Mouse (Mus musculus): Measurements from ENCODE around the gene Cmpk2. TPM values are rescaled to one million over a fixed set of nuclear protein-coding genes. Genes with fewer than 3 reads are reported as not detected.
"Not testable (repeated sequence)": the region's sequence is repeated elsewhere in the genome, so short reads cannot be mapped to it uniquely, and the experiment has no call there.

The Cmpk2 gene
- polyA plus RNA-seq (2012; rRNA removed) = 10.5 and 43.6 TPM in 2 replicates

- under 1% methylated on average over 69 of the region's 69 CpGs for WGBS
- Histone ChIP-seq H3K27me3 (ENCODE audit: control insufficient read depth, insufficient read depth, low read length) (no peaks in the 10 kb centered on the region), H3K27ac (ENCODE audit: insufficient read depth, low read depth, low read length) (peak within 1 kb of the TSS; percentile 79), H3K4me1 (ENCODE audit: control insufficient read depth, insufficient read depth, insufficient read length, low read length) (peaks cover 18% of the 10 kb centered on the region; the same call in 1 of the 2 replicates), H3K4me3 (ENCODE audit: low read depth, low read length) (peak within 1 kb of the TSS; percentile 85), H3K36me3 (ENCODE audit: control insufficient read depth, insufficient read depth, low read length) (peaks cover 10% of the 10 kb centered on the region)
- peak; percentile 71 for TF ChIP-seq POLR2A (IDR thresholded peaks at IDR 0.05; ENCODE audit: low read depth, low read length)
- TF ChIP-seq CTCF (IDR thresholded peaks at IDR 0.05; ENCODE audit: extremely low read depth, insufficient read length, insufficient replicate concordance, low read depth, low read length) = no peak
Observed at GRCm38 (mm10) chr12:26469098-26470041, at the start of gene Cmpk2. Cmpk2 (plus strand) TSS chr12:26469204.

- no peak; the same call in 1 of the 2 replicates for TF ChIP-seq CTCF (IDR thresholded peaks at IDR 0.05; ENCODE audit: extremely low read depth, insufficient read length, insufficient replicate concordance, low read depth, low read length)
- no peak for TF ChIP-seq POLR2A (IDR thresholded peaks at IDR 0.05; ENCODE audit: low read depth, low read length)
- Histone ChIP-seq H3K36me3 (ENCODE audit: control insufficient read depth, insufficient read depth, low read length) (no peaks in the 10 kb centered on the region), H3K27ac (ENCODE audit: insufficient read depth, low read depth, low read length) (no peak overlapping the region), H3K4me3 (ENCODE audit: low read depth, low read length) (no peak overlapping the region), H3K27me3 (ENCODE audit: control insufficient read depth, insufficient read depth, low read length) (no peaks in the 10 kb centered on the region), H3K4me1 (ENCODE audit: control insufficient read depth, insufficient read depth, insufficient read length, low read length) (no peaks in the 10 kb centered on the region)
- WGBS = 84% methylated on average over 2 of the region's 2 CpGs
Observed at GRCm38 (mm10) chr12:26424841-26425240, 44.2 kb upstream of the Cmpk2 start.

- H3K4me1 ChIP-seq (ENCODE audit: control insufficient read depth, insufficient read depth, insufficient read length, low read length) = not testable (repeated sequence)
- 83% methylated on average over 2 of the region's 2 CpGs for WGBS
Observed at GRCm38 (mm10) chr12:26428771-26429170, 40.2 kb upstream of the Cmpk2 start.

GRCm38 (mm10) chr12:26436334-26436733 lies 32.7 kb upstream of the Cmpk2 start:
- Histone ChIP-seq H3K4me3 (ENCODE audit: low read depth, low read length) (no peak overlapping the region), H3K36me3 (ENCODE audit: control insufficient read depth, insufficient read depth, low read length) (no peaks in the 10 kb centered on the region), H3K27ac (ENCODE audit: insufficient read depth, low read depth, low read length) (no peak overlapping the region), H3K4me1 (ENCODE audit: control insufficient read depth, insufficient read depth, insufficient read length, low read length) (no peaks in the 10 kb centered on the region), H3K27me3 (ENCODE audit: control insufficient read depth, insufficient read depth, low read length) (no peaks in the 10 kb centered on the region)
- no peak for TF ChIP-seq CTCF (IDR thresholded peaks at IDR 0.05; ENCODE audit: extremely low read depth, insufficient read length, insufficient replicate concordance, low read depth, low read length)
- TF ChIP-seq POLR2A (IDR thresholded peaks at IDR 0.05; ENCODE audit: low read depth, low read length) = no peak
- 39% methylated on average over 4 of the region's 4 CpGs for WGBS

More at GRCm38 (mm10) chr12:26428771-26429170, 40.2 kb upstream of the Cmpk2 start:
- H3K27ac ChIP-seq (ENCODE audit: insufficient read depth, low read depth, low read length); H3K27me3 ChIP-seq (ENCODE audit: control insufficient read depth, insufficient read depth, low read length); H3K4me3 ChIP-seq (ENCODE audit: low read depth, low read length); H3K36me3 ChIP-seq (ENCODE audit: control insufficient read depth, insufficient read depth, low read length): not testable (repeated sequence)

GRCm38 (mm10) chr12:26437950-26438349 lies 31.1 kb upstream of the Cmpk2 start:
- 34% methylated on average over 3 of the region's 3 CpGs for WGBS
- TF ChIP-seq CTCF (IDR thresholded peaks at IDR 0.05; ENCODE audit: extremely low read depth, insufficient read length, insufficient replicate concordance, low read depth, low read length) (no peak), POLR2A (IDR thresholded peaks at IDR 0.05; ENCODE audit: low read depth, low read length) (no peak)
- Histone ChIP-seq H3K4me1 (ENCODE audit: control insufficient read depth, insufficient read depth, insufficient read length, low read length) (no peaks in the 10 kb centered on the region), H3K4me3 (ENCODE audit: low read depth, low read length) (no peak overlapping the region), H3K27ac (ENCODE audit: insufficient read depth, low read depth, low read length) (no peak overlapping the region), H3K27me3 (ENCODE audit: control insufficient read depth, insufficient read depth, low read length) (no peaks in the 10 kb centered on the region), H3K36me3 (ENCODE audit: control insufficient read depth, insufficient read depth, low read length) (no peaks in the 10 kb centered on the region)

- WGBS = 66% methylated on average over 3 of the region's 3 CpGs
- no peak overlapping the region for H3K27ac ChIP-seq (ENCODE audit: insufficient read depth, low read depth, low read length)
- no peak overlapping the region for H3K4me3 ChIP-seq (ENCODE audit: low read depth, low read length)
Observed at GRCm38 (mm10) chr12:26439366-26439765, 29.6 kb upstream of the Cmpk2 start.

GRCm38 (mm10) chr12:26444054-26444453 lies 24.9 kb upstream of the Cmpk2 start:
- peak; percentile 74; the same call in 1 of the 2 replicates for TF ChIP-seq CTCF (IDR thresholded peaks at IDR 0.05; ENCODE audit: extremely low read depth, insufficient read length, insufficient replicate concordance, low read depth, low read length)
- TF ChIP-seq POLR2A (IDR thresholded peaks at IDR 0.05; ENCODE audit: low read depth, low read length) = no peak

More at GRCm38 (mm10) chr12:26439366-26439765, 29.6 kb upstream of the Cmpk2 start:
- TF ChIP-seq CTCF (IDR thresholded peaks at IDR 0.05; ENCODE audit: extremely low read depth, insufficient read length, insufficient replicate concordance, low read depth, low read length) = no peak
- no peak for TF ChIP-seq POLR2A (IDR thresholded peaks at IDR 0.05; ENCODE audit: low read depth, low read length)
- no peaks in the 10 kb centered on the region for H3K36me3 ChIP-seq (ENCODE audit: control insufficient read depth, insufficient read depth, low read length)
- no peaks in the 10 kb centered on the region for H3K27me3 ChIP-seq (ENCODE audit: control insufficient read depth, insufficient read depth, low read length)
- no peaks in the 10 kb centered on the region for H3K4me1 ChIP-seq (ENCODE audit: control insufficient read depth, insufficient read depth, insufficient read length, low read length)

More at GRCm38 (mm10) chr12:26444054-26444453, 24.9 kb upstream of the Cmpk2 start:
- Histone ChIP-seq H3K27me3 (ENCODE audit: control insufficient read depth, insufficient read depth, low read length) (no peaks in the 10 kb centered on the region), H3K36me3 (ENCODE audit: control insufficient read depth, insufficient read depth, low read length) (0 out of 2 replicates have a peak, but pooled peaks cover 1% of the 10 kb centered on the region), H3K27ac (ENCODE audit: insufficient read depth, low read depth, low read length) (no peak overlapping the region), H3K4me3 (ENCODE audit: low read depth, low read length) (no peak overlapping the region), H3K4me1 (ENCODE audit: control insufficient read depth, insufficient read depth, insufficient read length, low read length) (no peaks in the 10 kb centered on the region)
- WGBS = 2% methylated on average over 2 of the region's 2 CpGs

Measured in small intestine, adult 2 months (tissue).